In genomic region chr2:11502255-11502765, GRCm38 (mm10) we compare ENCODE assay signal across 8 mouse cellular contexts. TPM values are rescaled to one million over a fixed set of nuclear protein-coding genes. Genes with fewer than 3 reads are reported as not detected.
DNase-seq lines count a peak whose midpoint lies in the region; ATAC-seq lines count a peak whose summit lies in the region.

No protein-coding gene starts in this region.

- H3K4me3 ChIP-seq in embryonic facial prominence, embryonic 14.5 days (ENCODE audit: low read depth, low read length): peak overlapping the region; percentile 69
- H3K4me3 ChIP-seq in hindbrain, embryonic 16.5 days (ENCODE audit: low read length): peak overlapping the region; percentile 54
- H3K4me3 ChIP-seq in midbrain, embryonic 16.5 days (ENCODE audit: low read depth, low read length): peak overlapping the region; percentile 66

- peak overlapping the region; percentile 77 for H3K9ac ChIP-seq in embryonic facial prominence, embryonic 14.5 days (ENCODE audit: low read depth, low read length)
- H3K9ac ChIP-seq in hindbrain, embryonic 16.5 days (ENCODE audit: low read depth, low read length): peak overlapping the region; percentile 67
- peak overlapping the region; percentile 86 for H3K9ac ChIP-seq in midbrain, embryonic 16.5 days (ENCODE audit: low read depth, low read length)

- H3K27ac ChIP-seq in embryonic facial prominence, embryonic 14.5 days (replicated peaks; ENCODE audit: low read depth, low read length): peak overlapping the region; percentile 94
- peak overlapping the region; percentile 90 for H3K27ac ChIP-seq in hindbrain, embryonic 16.5 days (ENCODE audit: low read depth, low read length)
- peak overlapping the region; percentile 95 for H3K27ac ChIP-seq in midbrain, embryonic 16.5 days (ENCODE audit: low read length)

- H3K36me3 ChIP-seq in embryonic facial prominence, embryonic 14.5 days (ENCODE audit: control insufficient read depth, insufficient read depth, low read length): no peaks in the 10 kb centered on the region
- no peaks in the 10 kb centered on the region for H3K36me3 ChIP-seq in hindbrain, embryonic 16.5 days (ENCODE audit: control insufficient read depth, insufficient read depth, low read length)
- no peaks in the 10 kb centered on the region for H3K36me3 ChIP-seq in midbrain, embryonic 16.5 days (ENCODE audit: control insufficient read depth, insufficient read depth, low read length)

- ATAC-seq in embryonic facial prominence, embryonic 14.5 days (ENCODE audit: low read depth): peak; percentile 4; the same call in 1 of the 2 replicates
- peak; percentile 40 for ATAC-seq in hindbrain, embryonic 16.5 days
- ATAC-seq in midbrain, embryonic 16.5 days: peak; percentile 34

- peak overlapping the region; percentile 85 for H3K4me2 ChIP-seq in embryonic facial prominence, embryonic 14.5 days (ENCODE audit: low read depth, low read length)
- peak overlapping the region; percentile 96 for H3K4me2 ChIP-seq in hindbrain, embryonic 16.5 days (ENCODE audit: low read length)
- peak overlapping the region; percentile 98 for H3K4me2 ChIP-seq in midbrain, embryonic 16.5 days (ENCODE audit: low read length)

- intact Hi-C loops in left cerebral cortex, postnatal 4 days (cut with DNase I): loop anchor here (1.0 to 2.0 kb wide), 2 partner anchors 32 to 171 kb away; no protein-coding TSS in a partner anchor
- intact Hi-C loops in left cerebral cortex, postnatal 14 days (cut with DNase I): loop anchor here (2.0 kb wide), 1 partner anchor 40 kb away; no protein-coding TSS in a partner anchor
- intact Hi-C loops in left cerebral cortex, postnatal 25 days (cut with DNase I): loop anchor here (1.0 to 2.0 kb wide), 4 partner anchors 33 to 170 kb away; no protein-coding TSS in a partner anchor

- H3K9me3 ChIP-seq in embryonic facial prominence, embryonic 14.5 days (ENCODE audit: control insufficient read depth, low read length): no peaks in the 10 kb centered on the region
- H3K9me3 ChIP-seq in hindbrain, embryonic 16.5 days (ENCODE audit: control insufficient read depth, low read length): no peaks in the 10 kb centered on the region
- no peaks in the 10 kb centered on the region for H3K9me3 ChIP-seq in midbrain, embryonic 16.5 days (replicated peaks; ENCODE audit: control insufficient read depth, low read length, poor library complexity, severe bottlenecking)

- peaks cover 13% of the 10 kb centered on the region for H3K4me1 ChIP-seq in embryonic facial prominence, embryonic 14.5 days (ENCODE audit: control insufficient read depth, insufficient read depth, low read length)
- peaks cover 35% of the 10 kb centered on the region for H3K4me1 ChIP-seq in hindbrain, embryonic 16.5 days (ENCODE audit: control insufficient read depth, insufficient read depth, low read depth, low read length)
- H3K4me1 ChIP-seq in midbrain, embryonic 16.5 days (ENCODE audit: control insufficient read depth, insufficient read depth, low read length): peaks cover 17% of the 10 kb centered on the region

- peak; percentile 17 for DNase-seq in left cerebral cortex, postnatal 4 days
- no peak for DNase-seq in left cerebral cortex, postnatal 14 days (ENCODE audit: low spot score in 2 of 2)
- peak; percentile 28 for DNase-seq in embryonic facial prominence, embryonic 14.5 days (ENCODE audit: low spot score)
- DNase-seq in frontal cortex, postnatal 10 days (ENCODE audit: low spot score in 2 of 2): no peak
- DNase-seq in left cerebral cortex, postnatal 25 days (ENCODE audit: low spot score in 2 of 2): no peak
- no peak for DNase-seq in lung, adult 18-20 months

- 0 out of 2 replicates have a peak, but pooled peaks cover 6% of the 10 kb centered on the region for H3K27me3 ChIP-seq in embryonic facial prominence, embryonic 14.5 days (replicated peaks; ENCODE audit: control insufficient read depth, insufficient read depth, low read length)
- H3K27me3 ChIP-seq in hindbrain, embryonic 16.5 days (replicated peaks; ENCODE audit: control insufficient read depth, insufficient read depth, low read length): no peaks in the 10 kb centered on the region
- H3K27me3 ChIP-seq in midbrain, embryonic 16.5 days (ENCODE audit: control insufficient read depth, insufficient read depth, low read depth, low read length): peaks cover 8% of the 10 kb centered on the region; the same call in 1 of the 2 replicates

- 0% methylated on average over 15 of the region's 15 CpGs for WGBS in embryonic facial prominence, embryonic 14.5 days
- WGBS in hindbrain, embryonic 16.5 days: under 1% methylated on average over 15 of the region's 15 CpGs
- WGBS in midbrain, embryonic 16.5 days: 0% methylated on average over 15 of the region's 15 CpGs

RNA-seq across cellular contexts. Expression of gene Pfkfb3, which starts 51.6 kb away (rescaled TPM):
- 10 to 100 TPM; 55.3 to 57.4 TPM for total RNA-seq in left cerebral cortex, postnatal 4 days (2021)
- total RNA-seq in left cerebral cortex, postnatal 14 days (2021): 10 to 100 TPM; 18.1 to 28.5 TPM
- 9.2 and 9.8 TPM in 2 replicates for polyA plus RNA-seq in embryonic facial prominence, embryonic 14.5 days (2014; fragmentation: Nextera tagmentation; extraction: Ambion mirVana)
- 28.5 and 33.9 TPM in 2 replicates for polyA plus RNA-seq in hindbrain, embryonic 16.5 days (2015; fragmentation: Nextera tagmentation; extraction: Ambion mirVana)
- polyA plus RNA-seq in midbrain, embryonic 16.5 days (2015; fragmentation: Nextera tagmentation; extraction: Ambion mirVana): 34.2 and 35.4 TPM in 2 replicates
- total RNA-seq in left cerebral cortex, postnatal 25 days (2021): 10 to 100 TPM; 27.5 to 30.0 TPM

Comparison
In these comparisons a context has a peak if more than half of its experiments do, and no peak if none do; other contexts are left out.
1. DNase-seq: peak in left cerebral cortex, postnatal 4 days (single experiment) and embryonic facial prominence, embryonic 14.5 days (single experiment); none in left cerebral cortex, postnatal 14 days (0 of 2), frontal cortex, postnatal 10 days (0 of 2), left cerebral cortex, postnatal 25 days (0 of 2) and lung, adult 18-20 months (0 of 2).
2. Peak in every context shown above with its lines, with median percentiles within 50 percentile points of each other: ATAC-seq, H3K27ac ChIP-seq, H3K4me2 ChIP-seq, H3K4me3 ChIP-seq and H3K9ac ChIP-seq.